Mouse (Mus musculus): ENCODE results near the gene Zfp697. TPM values are rescaled to one million over a fixed set of nuclear protein-coding genes. Genes with fewer than 3 reads are reported as not detected.
A peak's percentile ranks its signal among the peaks of the same experiment; 100 is the strongest.
"Not testable (repeated sequence)": the region's sequence is repeated elsewhere in the genome, so short reads cannot be mapped to it uniquely, and the experiment has no call there.

The Zfp697 gene
- polyA plus RNA-seq, 1 experiment from 2014 or later = 21.5 TPM

- H3K36me3 ChIP-seq (ENCODE audit: control insufficient read depth, insufficient read depth, low read length); H3K27me3 ChIP-seq (ENCODE audit: control insufficient read depth, insufficient read depth, low read length); H3K4me3 ChIP-seq (ENCODE audit: low read length); H3K9me3 ChIP-seq (ENCODE audit: control insufficient read depth, low read length); ATAC-seq (ENCODE audit: low FRiP score, low TSS enrichment); H3K4me2 ChIP-seq (replicated peaks; ENCODE audit: low read depth, low read length); H3K9ac ChIP-seq (ENCODE audit: low read depth, low read length); H3K27ac ChIP-seq (ENCODE audit: low read depth, low read length); H3K4me1 ChIP-seq (ENCODE audit: control insufficient read depth, insufficient read depth, low read length): not testable (repeated sequence)
- WGBS = 67% methylated on average over 5 of the region's 5 CpGs
These were observed 25.1 kb downstream of the Zfp697 start for GRCm38 (mm10) chr3:98407261-98407780.

- not testable (repeated sequence) for ATAC-seq (ENCODE audit: low FRiP score, low TSS enrichment); H3K4me2 ChIP-seq (replicated peaks; ENCODE audit: low read depth, low read length); H3K9ac ChIP-seq (ENCODE audit: low read depth, low read length); H3K27ac ChIP-seq (ENCODE audit: low read depth, low read length); H3K36me3 ChIP-seq (ENCODE audit: control insufficient read depth, insufficient read depth, low read length); H3K9me3 ChIP-seq (ENCODE audit: control insufficient read depth, low read length); H3K27me3 ChIP-seq (ENCODE audit: control insufficient read depth, insufficient read depth, low read length); H3K4me3 ChIP-seq (ENCODE audit: low read length)
- WGBS = 87% methylated on average over 16 of the region's 27 CpGs
- H3K4me1 ChIP-seq (ENCODE audit: control insufficient read depth, insufficient read depth, low read length) = peaks cover 16% of the 10 kb centered on the region; the same call in 1 of the 2 replicates
These were observed 28.6 kb downstream of the Zfp697 start for GRCm38 (mm10) chr3:98410619-98411580.

GRCm38 (mm10) chr3:98413733-98414132 is 31.5 kb downstream of the Zfp697 start:
- ATAC-seq (ENCODE audit: low FRiP score, low TSS enrichment) = no peak
- Histone ChIP-seq H3K27ac (ENCODE audit: low read depth, low read length) (no peak overlapping the region), H3K9ac (ENCODE audit: low read depth, low read length) (no peak overlapping the region), H3K4me3 (ENCODE audit: low read length) (no peak overlapping the region), H3K4me1 (ENCODE audit: control insufficient read depth, insufficient read depth, low read length) (peaks cover 30% of the 10 kb centered on the region), H3K36me3 (ENCODE audit: control insufficient read depth, insufficient read depth, low read length) (no peaks in the 10 kb centered on the region), H3K9me3 (ENCODE audit: control insufficient read depth, low read length) (no peaks in the 10 kb centered on the region), H3K27me3 (ENCODE audit: control insufficient read depth, insufficient read depth, low read length) (no peaks in the 10 kb centered on the region), H3K4me2 (replicated peaks; ENCODE audit: low read depth, low read length) (no peak overlapping the region)
- WGBS = 36% methylated on average over 2 of the region's 2 CpGs

GRCm38 (mm10) chr3:98414296-98414695 is 32.0 kb downstream of the Zfp697 start:
- no peak overlapping the region for H3K4me3 ChIP-seq (ENCODE audit: low read length)
- no peaks in the 10 kb centered on the region for H3K36me3 ChIP-seq (ENCODE audit: control insufficient read depth, insufficient read depth, low read length)
- no peaks in the 10 kb centered on the region for H3K27me3 ChIP-seq (ENCODE audit: control insufficient read depth, insufficient read depth, low read length)
- no peaks in the 10 kb centered on the region for H3K9me3 ChIP-seq (ENCODE audit: control insufficient read depth, low read length)
- peaks cover 32% of the 10 kb centered on the region for H3K4me1 ChIP-seq (ENCODE audit: control insufficient read depth, insufficient read depth, low read length)
- WGBS = 48% methylated on average over 3 of the region's 3 CpGs
- no peak overlapping the region for H3K27ac ChIP-seq (ENCODE audit: low read depth, low read length)
- no peak overlapping the region for H3K4me2 ChIP-seq (replicated peaks; ENCODE audit: low read depth, low read length)
- no peak overlapping the region for H3K9ac ChIP-seq (ENCODE audit: low read depth, low read length)
- no peak for ATAC-seq (ENCODE audit: low FRiP score, low TSS enrichment)

- Histone ChIP-seq H3K4me3 (ENCODE audit: low read length) (no peak overlapping the region), H3K4me2 (replicated peaks; ENCODE audit: low read depth, low read length) (no peak overlapping the region), H3K36me3 (ENCODE audit: control insufficient read depth, insufficient read depth, low read length) (no peaks in the 10 kb centered on the region), H3K27ac (ENCODE audit: low read depth, low read length) (no peak overlapping the region), H3K9ac (ENCODE audit: low read depth, low read length) (no peak overlapping the region), H3K27me3 (ENCODE audit: control insufficient read depth, insufficient read depth, low read length) (no peaks in the 10 kb centered on the region), H3K4me1 (ENCODE audit: control insufficient read depth, insufficient read depth, low read length) (peaks cover 39% of the 10 kb centered on the region), H3K9me3 (ENCODE audit: control insufficient read depth, low read length) (no peaks in the 10 kb centered on the region)
- 79% methylated on average over 5 of the region's 5 CpGs for WGBS
- no peak for ATAC-seq (ENCODE audit: low FRiP score, low TSS enrichment)
These were observed 34.4 kb downstream of the Zfp697 start for GRCm38 (mm10) chr3:98416426-98417250.

- H3K9ac ChIP-seq (ENCODE audit: low read depth, low read length) = no peak overlapping the region
- no peak overlapping the region for H3K27ac ChIP-seq (ENCODE audit: low read depth, low read length)
- no peaks in the 10 kb centered on the region for H3K27me3 ChIP-seq (ENCODE audit: control insufficient read depth, insufficient read depth, low read length)
- no peak overlapping the region for H3K4me2 ChIP-seq (replicated peaks; ENCODE audit: low read depth, low read length)
- no peaks in the 10 kb centered on the region for H3K9me3 ChIP-seq (ENCODE audit: control insufficient read depth, low read length)
- 53% methylated on average over 4 of the region's 4 CpGs for WGBS
- ATAC-seq (ENCODE audit: low FRiP score, low TSS enrichment) = no peak
- peaks cover 39% of the 10 kb centered on the region for H3K4me1 ChIP-seq (ENCODE audit: control insufficient read depth, insufficient read depth, low read length)
- no peak overlapping the region for H3K4me3 ChIP-seq (ENCODE audit: low read length)
- H3K36me3 ChIP-seq (ENCODE audit: control insufficient read depth, insufficient read depth, low read length) = no peaks in the 10 kb centered on the region
These were observed 35.1 kb downstream of the Zfp697 start for GRCm38 (mm10) chr3:98417328-98417727.

GRCm38 (mm10) chr3:98418991-98419785 is 36.9 kb downstream of the Zfp697 start:
- H3K4me2 ChIP-seq (replicated peaks; ENCODE audit: low read depth, low read length) = no peak overlapping the region; the same call in 1 of the 2 replicates
- ATAC-seq (ENCODE audit: low FRiP score, low TSS enrichment) = peak; percentile 32; the same call in 1 of the 2 replicates
- H3K9me3 ChIP-seq (ENCODE audit: control insufficient read depth, low read length) = no peaks in the 10 kb centered on the region
- no peaks in the 10 kb centered on the region for H3K36me3 ChIP-seq (ENCODE audit: control insufficient read depth, insufficient read depth, low read length)
- H3K27me3 ChIP-seq (ENCODE audit: control insufficient read depth, insufficient read depth, low read length) = no peaks in the 10 kb centered on the region
- no peak overlapping the region for H3K4me3 ChIP-seq (ENCODE audit: low read length)
- peaks cover 27% of the 10 kb centered on the region for H3K4me1 ChIP-seq (ENCODE audit: control insufficient read depth, insufficient read depth, low read length)
- H3K9ac ChIP-seq (ENCODE audit: low read depth, low read length) = no peak overlapping the region
- 21% methylated on average over 6 of the region's 6 CpGs for WGBS
- peak overlapping the region; percentile 3; the same call in 1 of the 2 replicates for H3K27ac ChIP-seq (ENCODE audit: low read depth, low read length)

- Histone ChIP-seq H3K36me3 (ENCODE audit: control insufficient read depth, insufficient read depth, low read length) (no peaks in the 10 kb centered on the region), H3K9me3 (ENCODE audit: control insufficient read depth, low read length) (no peaks in the 10 kb centered on the region), H3K4me2 (replicated peaks; ENCODE audit: low read depth, low read length) (no peak overlapping the region), H3K27ac (ENCODE audit: low read depth, low read length) (no peak overlapping the region), H3K4me3 (ENCODE audit: low read length) (no peak overlapping the region), H3K27me3 (ENCODE audit: control insufficient read depth, insufficient read depth, low read length) (no peaks in the 10 kb centered on the region), H3K9ac (ENCODE audit: low read depth, low read length) (no peak overlapping the region), H3K4me1 (ENCODE audit: control insufficient read depth, insufficient read depth, low read length) (peaks cover 23% of the 10 kb centered on the region)
- peak; percentile 71 for ATAC-seq (ENCODE audit: low FRiP score, low TSS enrichment)
- WGBS = 11% methylated on average over 4 of the region's 4 CpGs
These were observed 37.5 kb downstream of the Zfp697 start for GRCm38 (mm10) chr3:98419786-98420070.
